Mouse (Mus musculus) T-cell, adult 2 months (primary cell): Measurements from ENCODE around the gene Pakap.

ENCODE experiments used
- DNase-seq: peaks from one replicate; pipeline ENCODE4 v3.0.0; 2022; ENCODE audit warnings: low spot score

Pakap gene

DNA sequence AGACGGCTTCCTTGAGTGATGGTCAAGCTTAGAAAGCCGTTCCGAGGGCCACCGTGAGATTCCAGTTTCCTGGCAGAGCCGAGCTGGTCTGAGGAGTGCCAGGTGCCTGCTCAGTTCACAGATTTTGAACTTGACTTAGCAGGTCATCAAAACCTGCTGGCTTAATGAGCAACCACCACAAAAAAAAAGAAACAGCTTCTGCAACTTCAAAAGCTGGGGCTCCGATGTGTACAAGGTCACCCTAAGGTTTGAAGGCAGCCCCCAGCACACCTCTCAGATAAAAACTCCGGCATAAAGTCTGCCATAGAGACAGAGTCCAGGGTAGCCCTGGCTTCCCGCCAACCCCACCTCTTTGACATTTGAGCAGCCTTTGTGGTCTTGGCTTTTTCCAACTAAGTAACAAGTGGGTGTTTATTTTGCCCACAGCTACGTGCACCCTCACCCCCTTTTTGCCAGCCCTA, 348.3 kb downstream of the Pakap start, which contains the start of gene D630039A03Rik:
Gene D630039A03Rik (minus strand): TSS at position 97 of the 461 bp plus-strand sequence.
- peak; percentile 52 for DNase-seq

DNA sequence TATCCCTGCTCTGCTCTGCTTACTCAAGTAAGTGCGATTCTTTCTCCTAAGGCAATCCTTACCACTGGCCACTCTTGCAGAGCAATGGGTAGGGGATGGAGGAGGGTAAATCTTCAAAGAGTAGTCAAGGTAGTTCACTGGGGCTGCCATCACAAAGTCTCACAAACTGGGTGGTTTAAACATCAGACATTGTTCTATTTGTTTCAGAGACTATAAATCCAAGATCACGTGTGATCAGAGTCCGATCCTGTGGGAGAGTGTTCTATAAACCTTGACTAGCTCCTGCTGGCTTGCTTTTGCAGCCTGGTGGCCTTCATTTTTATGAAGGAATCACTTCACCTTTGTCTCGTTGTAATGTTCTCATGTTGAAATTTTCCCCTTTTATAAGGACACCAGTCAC, 348.7 kb downstream of the Pakap start:
- no peak for DNase-seq

DNA sequence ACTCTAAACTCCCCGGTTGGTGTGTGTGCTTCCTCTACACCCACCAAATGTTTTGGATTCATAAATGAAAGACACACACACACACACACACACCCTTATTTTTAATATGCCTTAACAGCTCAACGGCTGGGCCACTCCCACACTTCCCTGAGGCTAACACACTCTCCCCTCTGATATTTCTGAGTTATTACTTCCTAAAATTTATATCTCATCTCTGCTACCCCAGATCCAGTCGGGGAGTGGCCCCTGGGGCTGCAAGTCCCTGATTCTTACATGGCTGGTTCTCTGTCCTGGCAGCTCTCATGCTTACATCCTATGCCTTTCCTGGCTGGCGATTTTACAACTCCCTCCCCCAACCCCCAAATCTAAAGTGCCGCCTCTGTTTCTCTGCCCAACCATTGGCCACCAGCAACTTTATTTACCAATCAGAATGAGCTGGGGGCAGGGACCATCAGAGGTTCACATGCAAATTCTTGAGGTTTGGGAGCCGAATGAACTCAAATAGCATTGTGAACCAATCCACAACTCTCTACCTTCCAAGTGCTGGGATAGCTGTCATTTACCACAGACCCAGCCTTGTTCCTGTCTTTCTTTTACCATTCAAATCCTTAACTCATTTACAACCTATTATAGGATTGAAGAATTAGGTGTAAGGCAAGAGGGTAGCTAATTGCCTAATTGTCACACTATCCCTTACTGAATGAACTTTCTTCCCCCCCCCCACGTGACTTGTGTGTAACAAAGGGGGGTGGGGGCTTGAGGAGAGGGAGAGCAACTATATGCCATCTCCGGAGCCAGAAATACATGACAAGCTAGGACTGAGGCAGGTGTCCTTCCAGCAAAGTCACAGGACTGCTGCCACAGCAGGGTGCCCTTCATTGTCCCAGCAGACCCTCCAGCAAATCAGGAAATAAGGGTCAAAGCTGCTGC, 351.8 kb downstream of the Pakap start:
- DNase-seq, result no peak

DNA sequence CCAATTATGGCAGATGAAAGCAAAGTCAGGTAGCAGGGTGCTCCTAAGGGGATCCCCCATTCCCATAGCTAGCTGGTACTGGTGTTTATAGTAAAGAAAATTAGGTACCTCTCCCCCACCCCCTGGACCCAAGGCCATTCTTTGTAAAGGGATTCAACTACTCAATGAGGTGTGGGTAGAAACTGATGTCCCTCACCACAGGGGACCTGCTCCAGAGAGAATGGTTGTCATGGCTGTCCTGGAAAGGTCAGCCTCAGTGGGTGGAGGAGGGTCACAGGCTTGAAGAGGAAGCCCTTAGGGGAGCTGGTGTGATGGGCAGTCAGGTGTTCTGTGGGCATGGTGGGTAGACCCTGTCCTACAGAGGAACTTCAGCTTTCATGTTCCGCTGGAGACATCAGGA, 352.5 kb downstream of the Pakap start:
- no peak for DNase-seq

DNA sequence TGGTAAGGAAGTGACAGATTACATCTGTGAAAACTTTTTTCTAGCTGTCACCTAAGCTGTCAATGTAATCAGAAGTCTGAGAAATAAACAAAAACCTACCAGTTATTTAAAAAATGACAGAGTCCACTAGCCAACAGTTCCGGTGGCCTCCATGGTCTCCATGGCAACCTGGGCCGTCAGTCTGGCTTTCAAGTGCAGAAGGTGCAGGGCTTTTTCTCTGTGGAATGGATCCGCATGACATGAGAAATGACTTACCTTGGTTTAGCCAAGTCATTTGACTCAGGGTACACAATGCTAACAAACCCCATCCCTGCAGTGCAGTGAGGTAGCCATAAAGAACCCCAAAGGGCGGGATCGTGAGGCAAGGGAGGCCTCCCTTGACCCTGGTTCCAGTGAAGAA, 354.2 kb downstream of the Pakap start:
- no peak for DNase-seq

DNA sequence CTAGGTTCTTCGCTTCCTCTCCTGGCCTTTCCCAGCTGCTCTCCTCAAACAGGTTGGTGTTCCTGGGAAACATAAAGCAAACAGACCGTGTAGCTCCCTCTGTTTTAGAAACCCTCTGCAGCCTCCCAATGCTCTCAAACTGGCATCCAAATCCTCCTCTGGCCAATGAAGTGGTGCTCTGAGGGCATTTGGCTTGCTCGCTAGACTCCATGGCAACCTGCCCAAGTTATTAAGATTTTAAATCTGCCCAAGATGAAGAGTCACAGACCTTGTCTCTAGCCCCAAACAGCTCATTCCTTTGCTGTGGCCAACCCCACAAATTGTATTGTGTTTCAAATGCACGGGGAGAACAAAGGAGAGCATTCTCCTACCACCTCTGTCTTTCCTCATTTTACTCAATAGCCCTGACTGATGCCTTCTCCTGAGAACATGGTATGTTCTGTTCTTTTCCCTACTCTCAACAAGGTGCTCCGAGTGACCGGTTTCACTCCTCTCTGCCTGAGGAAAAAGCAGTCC, 356.6 kb downstream of the Pakap start:
- DNase-seq, result no peak

DNA sequence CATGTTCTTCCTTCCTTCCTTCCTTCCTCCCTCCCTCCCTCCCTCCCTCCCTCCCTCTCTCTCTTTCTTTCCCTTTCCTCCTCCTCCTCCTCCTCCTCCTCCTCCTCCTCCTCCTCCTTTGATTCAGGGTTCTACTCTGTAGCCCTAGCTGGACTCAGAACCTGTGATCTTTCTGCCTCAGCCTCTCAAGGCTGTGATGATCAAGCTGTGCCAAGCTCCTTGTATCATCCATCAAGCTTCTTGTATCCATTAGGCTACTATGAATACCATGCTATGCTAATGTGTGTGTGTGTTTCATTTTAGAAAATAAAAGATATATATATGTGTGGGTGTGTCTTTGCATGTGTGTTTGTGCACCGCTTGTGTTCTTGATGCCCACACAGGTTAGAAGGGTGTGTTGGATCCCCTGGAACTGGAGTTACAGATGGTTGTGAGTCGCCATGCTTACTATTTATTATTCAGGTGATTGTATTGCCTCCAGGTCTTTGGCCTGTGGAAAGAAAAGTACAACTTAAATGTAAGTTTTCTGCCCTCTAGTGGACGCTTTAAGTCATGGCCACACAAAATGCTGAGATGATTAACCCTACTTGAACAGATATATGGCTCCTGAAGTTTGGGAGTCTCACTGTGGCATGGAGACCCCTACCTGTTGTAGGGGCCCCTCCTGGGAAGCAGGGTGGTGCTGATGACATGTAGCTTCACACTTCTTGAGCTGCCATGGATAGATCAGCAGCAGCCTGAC, 359.7 kb downstream of the Pakap start:
- DNase-seq, result no peak

DNA sequence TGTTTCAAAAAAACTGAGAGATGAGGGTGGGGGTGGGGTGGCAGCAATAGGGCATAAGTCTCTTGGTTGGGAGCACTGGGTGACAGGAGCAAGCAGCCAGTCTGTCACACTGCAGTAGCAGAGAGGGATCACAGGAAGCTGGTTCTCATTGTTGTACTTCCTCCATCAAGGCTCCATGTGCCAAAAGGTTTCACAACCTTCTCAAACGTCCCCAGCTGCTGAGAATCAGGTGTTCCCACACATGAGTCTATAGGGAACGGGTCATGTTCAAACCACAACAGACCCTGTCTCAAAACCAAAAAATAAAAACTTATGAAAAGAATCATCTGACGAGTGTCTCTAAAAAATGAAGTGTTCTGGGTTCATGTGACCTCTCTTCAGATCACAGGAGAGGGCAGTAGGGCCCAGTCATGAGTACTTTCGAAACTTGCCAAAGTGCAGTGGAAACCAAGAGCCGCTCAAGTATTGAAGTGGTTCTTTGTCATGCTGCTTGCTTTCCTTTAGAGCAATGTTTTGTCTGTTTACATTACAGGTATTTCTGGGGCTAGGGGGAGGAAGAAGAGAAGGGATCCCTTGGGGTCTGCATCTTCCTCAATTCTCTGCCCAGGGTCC, 362.7 kb downstream of the Pakap start:
- DNase-seq, result no peak

DNA sequence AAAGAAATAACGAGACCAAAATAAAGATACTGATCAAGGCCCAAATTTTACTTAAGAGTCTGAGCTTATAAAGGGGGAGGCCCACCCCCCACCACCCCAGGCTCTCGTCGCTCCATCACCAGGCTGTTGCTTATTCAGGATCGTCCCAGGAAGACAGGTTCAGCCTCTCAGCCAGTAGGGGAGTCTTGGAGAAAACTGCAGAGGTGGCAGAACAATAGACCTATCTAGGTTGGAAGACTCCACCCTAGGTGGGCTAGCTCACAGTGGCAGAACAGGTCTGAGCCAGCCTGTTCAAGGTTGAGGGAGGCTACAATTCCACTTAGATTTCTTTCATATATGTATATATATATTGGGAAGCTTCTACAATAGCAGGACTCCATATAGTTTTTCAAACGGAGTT, 366.2 kb downstream of the Pakap start:
- no peak for DNase-seq

DNA sequence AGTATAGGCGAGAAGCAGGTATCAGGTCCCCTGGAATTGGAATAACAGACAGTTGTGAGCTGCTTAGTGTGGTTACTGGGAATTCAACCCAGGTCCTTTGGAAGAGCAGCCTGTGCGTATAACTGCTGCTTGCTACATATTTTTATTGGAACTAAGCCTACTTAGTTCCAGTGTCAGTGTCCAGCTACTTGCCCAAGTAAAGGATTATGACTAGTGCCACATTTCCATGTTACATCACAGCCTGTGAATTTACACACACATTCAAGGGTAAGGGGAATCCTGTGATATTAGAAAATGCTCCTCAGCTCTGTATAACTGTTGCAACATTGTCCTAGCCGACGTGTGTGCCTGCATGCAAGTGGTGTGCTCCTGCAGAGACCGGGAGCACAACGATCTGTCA, 369.3 kb downstream of the Pakap start:
- DNase-seq, result no peak

DNA sequence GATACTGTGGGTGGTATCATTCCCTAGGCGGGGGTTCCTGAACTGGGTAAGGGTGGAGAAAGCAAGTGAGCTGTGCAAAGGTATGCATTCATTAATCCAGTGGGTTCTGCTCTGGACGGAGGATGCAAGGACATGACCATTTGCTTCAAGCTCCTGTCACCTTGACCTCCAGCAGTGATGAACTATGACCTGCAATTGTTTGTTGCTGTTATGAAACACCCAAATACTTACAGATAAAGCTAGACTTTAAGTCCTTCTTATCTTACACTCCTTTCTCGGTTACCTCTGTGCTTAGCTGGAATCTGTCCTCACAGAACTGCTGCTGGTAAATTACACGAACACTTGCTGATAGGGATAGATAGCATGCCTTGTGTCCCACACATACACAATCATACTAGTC, 372.7 kb downstream of the Pakap start:
- no peak for DNase-seq

DNA sequence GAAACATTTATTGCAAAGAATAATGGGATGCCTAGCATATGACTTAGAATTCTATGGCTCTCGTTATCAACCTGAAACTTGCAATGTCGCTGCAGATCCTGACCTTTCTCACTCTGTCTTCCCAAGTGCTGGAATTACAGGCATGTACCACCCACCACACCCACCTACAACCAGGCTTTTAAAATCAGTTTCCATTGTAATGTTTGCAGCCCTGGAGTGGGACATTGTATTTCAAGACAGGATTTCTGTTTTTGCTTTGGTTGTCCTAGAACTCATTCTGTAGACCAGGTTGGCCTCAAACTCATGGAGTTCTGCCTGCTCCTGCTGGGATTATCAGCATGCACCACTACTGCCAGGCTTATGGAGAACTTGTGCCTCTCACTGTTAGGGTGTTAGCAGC, 374.9 kb downstream of the Pakap start:
- DNase-seq, result no peak
